Mouse (Mus musculus): ENCODE data around the gene Commd1.

Commd1 gene

GRCm38 (mm10) chr11:22990393-22991126 is 8.4 kb upstream of the Commd1 start, which contains the start of gene Cct4:
Gene Cct4, plus strand, starts transcription at chr11:22990519.
- in situ Hi-C loops (cut with MboI, MseI): loop anchor here (25.0 kb wide), 2 partner anchors 772 to 872 kb away; partner anchors contain the start of gene Rel

DNA sequence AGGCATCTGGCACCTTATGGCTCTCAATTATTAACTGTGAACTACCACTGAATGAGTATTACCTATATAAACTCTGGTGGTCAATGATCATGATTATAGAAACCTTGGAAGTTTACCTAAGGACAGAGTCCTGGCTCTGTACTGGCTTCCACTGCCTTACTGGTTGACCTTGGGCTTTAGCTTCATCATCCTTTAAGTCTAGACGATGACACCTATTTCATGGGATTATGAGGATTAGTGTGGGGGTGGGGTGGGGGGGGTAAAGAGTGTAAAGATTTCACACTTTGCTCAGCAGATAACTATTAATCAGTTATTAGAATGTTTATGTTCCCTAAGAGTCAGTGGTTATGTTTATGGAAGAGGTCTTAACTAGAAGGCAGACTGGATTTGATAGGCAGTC is 7.6 kb upstream of the Commd1 start:
- in situ Hi-C loops (cut with MboI, MseI): loop anchor here (25.0 kb wide), 2 partner anchors 773 to 873 kb away; partner anchors contain the start of gene Rel

DNA sequence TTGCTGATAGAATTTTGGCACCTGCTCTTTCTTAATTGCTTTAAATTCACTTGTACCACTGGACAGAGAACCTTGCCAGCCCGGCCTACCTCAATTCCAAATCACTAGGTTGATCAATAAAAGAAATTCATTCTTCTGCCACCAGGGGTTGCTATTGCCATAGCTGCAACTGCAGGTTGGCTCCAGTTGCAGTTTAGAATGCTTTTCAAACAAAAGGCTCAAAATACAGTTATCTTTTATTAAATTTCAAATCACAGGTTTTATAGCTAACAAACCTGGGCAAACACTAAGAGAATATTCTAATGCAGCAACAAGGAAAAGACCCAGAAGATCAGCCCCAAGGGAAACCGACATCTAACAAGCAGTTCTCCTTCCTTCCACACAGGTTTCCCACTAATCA is 5.2 kb upstream of the Commd1 start:
- in situ Hi-C loops (cut with MboI, MseI): loop anchor here (25.0 kb wide), 2 partner anchors 775 to 875 kb away; partner anchors contain the start of gene Rel

GRCm38 (mm10) chr11:22985510-22985909 is 3.3 kb upstream of the Commd1 start:
- in situ Hi-C loops (cut with MboI, MseI): loop anchor here (25.0 kb wide), 2 partner anchors 777 to 877 kb away; partner anchors contain the start of gene Rel

GRCm38 (mm10) chr11:22982846-22983245 is 664 bp upstream of the Commd1 start:
- in situ Hi-C loops (cut with MboI, MseI): loop anchor here (25.0 kb wide), 2 partner anchors 779 to 879 kb away; partner anchors contain the start of gene Rel

GRCm38 (mm10) chr11:22981543-22981950 is 635 bp downstream of the Commd1 start:
- in situ Hi-C loops (cut with MboI, MseI): loop anchor here (25.0 kb wide), 2 partner anchors 781 to 881 kb away; partner anchors contain the start of gene Rel

- in situ Hi-C loops (cut with MboI, MseI): loop anchor here (25.0 kb wide), 2 partner anchors 781 to 881 kb away; partner anchors contain the start of gene Rel
Measured at GRCm38 (mm10) chr11:22981041-22981440, 1.1 kb downstream of the Commd1 start.

- in situ Hi-C loops (cut with MboI, MseI): loop anchor here (25.0 kb wide), 2 partner anchors 783 to 883 kb away; partner anchors contain the start of gene Rel
Measured at GRCm38 (mm10) chr11:22979221-22979620, 3.0 kb downstream of the Commd1 start.

DNA sequence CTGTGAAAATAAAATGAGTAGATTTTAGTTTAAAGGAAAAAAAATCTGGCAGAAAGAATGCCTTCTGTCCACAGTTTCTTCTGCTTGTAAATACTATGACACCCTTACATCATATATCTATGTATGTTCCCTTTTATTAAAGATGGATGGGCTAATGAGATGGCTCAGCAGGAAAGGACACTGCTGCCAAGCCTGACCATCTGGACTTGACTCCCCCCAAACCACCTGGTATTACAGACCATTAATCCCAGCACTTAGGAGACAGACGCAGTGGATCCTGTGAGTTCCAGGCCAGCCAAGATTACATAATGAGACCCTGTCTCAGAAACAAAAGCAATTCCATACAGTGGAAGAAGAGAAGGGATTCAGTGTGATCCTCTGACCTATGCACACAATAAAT is 3.5 kb downstream of the Commd1 start:
- in situ Hi-C loops (cut with MboI, MseI): loop anchor here (25.0 kb wide), 2 partner anchors 784 to 884 kb away; partner anchors contain the start of gene Rel

DNA sequence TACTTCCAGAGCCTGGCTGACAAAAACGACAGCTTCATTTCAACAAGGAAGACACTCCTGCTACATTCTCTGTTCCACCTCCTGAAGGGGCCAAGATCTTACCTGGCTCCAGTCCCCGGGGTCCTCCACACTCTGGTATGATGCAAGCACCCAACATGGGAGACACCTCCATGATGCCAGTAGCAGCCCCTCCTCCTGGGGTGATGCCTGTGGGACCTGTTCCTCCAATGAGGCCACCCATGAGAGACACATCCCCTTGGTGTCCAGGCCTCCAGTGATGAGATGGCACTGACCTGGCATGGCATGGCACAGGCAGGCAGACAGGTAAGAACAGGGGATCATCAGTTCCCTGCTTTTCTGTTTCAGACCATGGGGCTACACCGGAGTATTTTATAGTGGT is 4.0 kb downstream of the Commd1 start:
- in situ Hi-C loops (cut with MboI, MseI): loop anchor here (25.0 kb wide), 2 partner anchors 784 to 884 kb away; partner anchors contain the start of gene Rel

GRCm38 (mm10) chr11:22973599-22973998 is 8.6 kb downstream of the Commd1 start:
- in situ Hi-C loops (cut with MboI, MseI): loop anchor here (25.0 kb wide), 1 partner anchor 736 kb away; no protein-coding TSS in a partner anchor

DNA sequence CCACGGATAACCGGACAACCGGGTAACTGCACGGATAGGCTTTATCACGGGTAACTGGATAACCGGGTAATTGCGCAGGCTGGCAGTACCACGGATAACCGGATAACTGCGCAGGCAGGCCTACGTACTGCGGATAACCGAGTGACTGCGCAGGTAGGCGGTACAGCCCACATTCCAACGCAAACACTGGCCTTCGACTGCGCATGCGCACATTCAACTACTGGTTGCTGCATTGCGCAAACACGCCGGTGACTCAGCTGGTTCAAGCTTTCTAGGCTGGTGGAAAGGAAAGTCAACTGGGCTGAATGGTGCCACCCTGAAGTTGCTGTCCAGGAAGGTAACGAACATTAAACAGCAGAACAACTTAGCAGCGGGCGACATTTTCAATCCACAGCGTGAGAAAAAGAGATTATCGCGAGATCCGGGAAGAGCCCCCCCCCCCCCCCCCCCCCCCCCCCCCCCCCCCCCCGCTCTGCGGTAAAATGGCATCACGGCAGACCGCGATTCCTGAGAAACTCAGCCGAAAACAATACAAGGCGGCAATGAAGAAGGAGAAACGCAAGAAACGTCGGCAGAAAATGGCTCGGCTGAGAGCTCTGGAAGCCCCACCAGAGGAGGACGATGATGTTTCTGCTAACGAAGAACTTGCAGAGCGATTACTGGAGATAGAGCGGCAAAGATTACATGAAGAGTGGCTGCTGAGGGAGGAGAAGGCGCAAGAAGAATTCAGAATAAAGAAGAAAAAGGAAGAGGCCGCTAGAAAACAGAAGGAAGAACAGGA is 9.2 kb downstream of the Commd1 start:
- in situ Hi-C loops (cut with MboI, MseI): loop anchor here (25.0 kb wide), 1 partner anchor 736 kb away; no protein-coding TSS in a partner anchor

GRCm38 (mm10) chr11:22971835-22972709 is 10.1 kb downstream of the Commd1 start, which contains the start of gene Zrsr1:
Gene Zrsr1, plus strand, starts transcription at chr11:22972005.
- in situ Hi-C loops (cut with MboI, MseI): loop anchor here (25.0 kb wide), 1 partner anchor 735 kb away; no protein-coding TSS in a partner anchor

DNA sequence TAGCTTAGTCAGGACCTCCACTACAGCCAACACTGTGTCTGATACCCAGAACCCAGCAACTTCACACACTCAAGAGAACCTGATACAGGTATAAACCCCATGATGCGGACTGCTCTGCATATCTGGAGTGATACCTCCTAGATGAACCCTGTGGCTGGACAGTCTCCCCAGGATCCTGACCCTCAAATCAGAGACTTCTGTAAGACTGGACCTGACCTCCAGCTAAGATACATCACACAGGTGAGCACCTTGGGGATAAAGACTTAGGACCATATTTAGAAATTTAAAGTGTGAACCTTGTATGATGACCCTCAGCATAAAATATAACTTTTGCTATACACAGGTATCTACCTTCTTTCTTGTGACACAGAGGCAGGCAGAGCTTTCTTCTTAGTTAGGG is 11.6 kb downstream of the Commd1 start:
- in situ Hi-C loops (cut with MboI, MseI): loop anchor here (25.0 kb wide), 1 partner anchor 733 kb away; no protein-coding TSS in a partner anchor

DNA sequence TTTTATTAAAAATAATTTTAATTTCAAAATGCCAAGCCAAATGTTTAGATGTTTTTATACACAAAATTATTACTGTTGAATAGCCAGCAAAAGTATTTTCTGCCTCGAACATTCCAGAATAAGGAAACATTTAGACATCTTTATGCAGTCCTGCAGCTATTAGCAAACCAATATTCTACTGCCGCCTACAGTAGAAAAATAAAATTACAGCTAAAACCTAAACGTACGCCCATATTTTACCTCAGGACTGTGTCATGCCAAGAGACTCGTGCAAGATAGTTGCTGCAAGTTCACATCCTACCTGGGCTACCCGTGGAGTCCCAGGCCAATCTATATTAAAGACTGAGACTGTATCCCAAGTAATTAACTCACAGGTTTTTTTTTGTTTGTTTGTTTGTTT is 12.7 kb downstream of the Commd1 start:
- in situ Hi-C loops (cut with MboI, MseI): loop anchor here (5.0 to 25.0 kb wide), 3 partner anchors 332 to 732 kb away; no protein-coding TSS in a partner anchor

GRCm38 (mm10) chr11:22965503-22965902 is 16.7 kb downstream of the Commd1 start:
- in situ Hi-C loops (cut with MboI, MseI): loop anchor here (5.0 to 25.0 kb wide), 3 partner anchors 328 to 728 kb away; no protein-coding TSS in a partner anchor

GRCm38 (mm10) chr11:22964401-22964800 is 17.8 kb downstream of the Commd1 start:
- in situ Hi-C loops (cut with MboI, MseI): loop anchor here (5.0 to 25.0 kb wide), 3 partner anchors 92 to 727 kb away; no protein-coding TSS in a partner anchor

DNA sequence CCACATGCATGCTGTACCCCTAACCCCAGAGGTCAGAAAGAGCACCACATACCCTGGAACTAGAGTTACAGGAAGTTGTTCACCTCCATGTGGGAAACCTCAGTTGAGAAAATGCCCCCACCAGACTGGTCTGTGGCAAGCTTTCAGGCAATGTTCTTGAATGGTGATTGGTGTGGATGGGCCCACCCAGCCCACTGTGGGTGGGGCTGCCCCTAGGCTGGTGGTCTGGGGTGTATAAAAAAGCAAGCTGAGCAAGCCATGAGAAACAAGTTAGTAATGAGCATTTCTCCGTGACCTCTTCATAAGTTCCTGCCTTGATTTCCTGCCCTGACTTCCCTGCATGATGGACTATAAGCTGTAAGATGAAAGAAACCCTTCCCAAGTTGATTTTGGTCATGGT is 20.1 kb downstream of the Commd1 start:
- in situ Hi-C loops (cut with MboI, MseI): loop anchor here (5.0 to 25.0 kb wide), 3 partner anchors 90 to 725 kb away; no protein-coding TSS in a partner anchor

GRCm38 (mm10) chr11:22957791-22958374 is 24.3 kb downstream of the Commd1 start:
- in situ Hi-C loops (cut with MboI, MseI): loop anchor here (25.0 kb wide), 1 partner anchor 721 kb away; no protein-coding TSS in a partner anchor

- in situ Hi-C loops (cut with MboI, MseI): loop anchor here (25.0 kb wide), 1 partner anchor 720 kb away; no protein-coding TSS in a partner anchor
Measured at GRCm38 (mm10) chr11:22956830-22957229, 25.4 kb downstream of the Commd1 start.

Data from regulatory T cell (primary cell).